Mouse (Mus musculus) megakaryocyte, embryonic 14.5 days (primary cell): ENCODE measurements around the gene 4930544G11Rik. TPM values are rescaled to one million over a fixed set of nuclear protein-coding genes. Genes with fewer than 3 reads are reported as not detected.

Experiments used
- H3K27me3 ChIP-seq: replicated peaks from 2 replicates; pipeline ENCODE3; 2012; ENCODE audit warnings: inconsistent platforms
- H3K36me3 ChIP-seq: replicated peaks from 2 replicates; pipeline ENCODE3; 2012; ENCODE audit warnings: low read length, inconsistent platforms, mixed read lengths
- H3K4me1 ChIP-seq: 2 replicates; pipeline ENCODE4 v1.6.1; 2012; ENCODE audit warnings: inconsistent platforms
- H3K4me3 ChIP-seq: replicated peaks from 2 replicates; pipeline ENCODE3; 2012; ENCODE audit warnings: moderate library complexity, mild to moderate bottlenecking, inconsistent platforms
- H3K9me3 ChIP-seq: 2 replicates; pipeline ENCODE4 v1.6.1; 2012; ENCODE audit warnings: inconsistent platforms
- FLI1 ChIP-seq: IDR thresholded peaks from 2 replicates; pipeline ENCODE4 v1.6.1; 2012; ENCODE audit warnings: low read length, inconsistent platforms, mixed read lengths
- GATA1 ChIP-seq: IDR thresholded peaks from 3 replicates; pipeline ENCODE4 v1.6.1; 2012; ENCODE audit warnings: mixed read lengths, low read length, inconsistent platforms, borderline replicate concordance
- polyA plus RNA-seq: library from polyadenylated mRNA; stranded (reverse); fragments of >175 nt; gene quantifications from 2 replicates; pipeline ENCODE4 v1.2.3, GENCODE M21; 2012; ENCODE audit warnings: low replicate concordance; ENCODE audit not compliant: insufficient read depth

Gene 4930544G11Rik
- polyA plus RNA-seq, 1 experiment: not detected

- TF ChIP-seq FLI1 (no peak), GATA1 (no peak)
- Histone ChIP-seq H3K27me3 (peaks cover 2% of the 10 kb centered on the region), H3K9me3 (peaks cover 9% of the 10 kb centered on the region; the same call in 1 of the 2 replicates), H3K4me1 (no peaks in the 10 kb centered on the region), H3K4me3 (no peak overlapping the region), H3K36me3 (no peaks in the 10 kb centered on the region)
These were observed 1.9 kb upstream of the 4930544G11Rik start for GRCm38 (mm10) chr6:65950492-65950891.

- Histone ChIP-seq H3K9me3 (no peaks in the 10 kb centered on the region), H3K36me3 (no peaks in the 10 kb centered on the region), H3K4me1 (no peaks in the 10 kb centered on the region), H3K27me3 (no peaks in the 10 kb centered on the region), H3K4me3 (no peak overlapping the region)
- TF ChIP-seq FLI1 (no peak), GATA1 (no peak)
These were observed 17.1 kb downstream of the 4930544G11Rik start for GRCm38 (mm10) chr6:65969386-65970111.

- no peaks in the 10 kb centered on the region for H3K36me3 ChIP-seq
- TF ChIP-seq GATA1 (no peak), FLI1 (no peak)
- peaks cover 3% of the 10 kb centered on the region for H3K9me3 ChIP-seq
- H3K4me3 ChIP-seq: no peak overlapping the region
- H3K4me1 ChIP-seq: no peaks in the 10 kb centered on the region
- H3K27me3 ChIP-seq: no peaks in the 10 kb centered on the region
These were observed 18.0 kb downstream of the 4930544G11Rik start for GRCm38 (mm10) chr6:65970410-65970809.

- peaks cover 5% of the 10 kb centered on the region; the same call in 1 of the 2 replicates for H3K9me3 ChIP-seq
- H3K4me3 ChIP-seq: no peak overlapping the region
- TF ChIP-seq FLI1: no peak
- TF ChIP-seq GATA1: no peak
- no peaks in the 10 kb centered on the region for H3K36me3 ChIP-seq
- no peaks in the 10 kb centered on the region for H3K4me1 ChIP-seq
- H3K27me3 ChIP-seq: no peaks in the 10 kb centered on the region
These were observed 39.7 kb downstream of the 4930544G11Rik start for GRCm38 (mm10) chr6:65992081-65992480.

- TF ChIP-seq GATA1 (no peak), FLI1 (no peak)
- Histone ChIP-seq H3K4me1 (no peaks in the 10 kb centered on the region), H3K27me3 (no peaks in the 10 kb centered on the region), H3K9me3 (peaks cover 5% of the 10 kb centered on the region; the same call in 1 of the 2 replicates), H3K4me3 (no peak overlapping the region), H3K36me3 (no peaks in the 10 kb centered on the region)
These were observed 45.9 kb downstream of the 4930544G11Rik start for GRCm38 (mm10) chr6:65998343-65998742.

Other genes with a start within 250 kb of the 4930544G11Rik start
- 0.55 TPM in 1 of 2 replicates, not detected in the other for gene Prdm5, start 173.6 kb upstream of the 4930544G11Rik start, polyA plus RNA-seq